Mouse (Mus musculus): ENCODE results near the gene Cdc27. TPM values are rescaled to one million over a fixed set of nuclear protein-coding genes. Genes with fewer than 3 reads are reported as not detected.

The Cdc27 gene
- polyA plus RNA-seq, 1 experiment from 2014 or later = 48.1 TPM

DNA sequence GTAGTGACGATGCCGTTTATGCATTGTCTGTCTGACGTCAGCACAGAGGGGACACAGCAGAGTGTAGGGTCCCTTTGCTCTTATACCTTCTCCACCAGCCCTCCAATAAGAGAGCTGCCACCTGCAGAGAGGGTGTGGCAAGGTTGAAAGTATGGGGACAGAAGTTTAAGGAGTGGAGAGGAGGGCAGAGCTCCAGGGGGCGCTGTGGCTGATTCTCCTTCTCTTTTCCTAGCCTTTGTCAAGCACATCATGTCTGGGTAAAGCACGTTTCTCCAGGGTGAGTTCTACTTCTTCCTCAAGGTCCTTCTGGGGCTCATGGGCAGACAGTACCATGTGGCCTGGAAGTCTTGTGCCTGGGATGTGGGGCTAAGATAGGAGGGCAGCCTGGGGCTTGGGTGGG, 35.1 kb upstream of the Cdc27 start:
- ATAC-seq (ENCODE audit: low FRiP score, low TSS enrichment) (no peak), DNase-seq (no peak)
- H3K9ac ChIP-seq (replicated peaks; ENCODE audit: low read length) = no peak overlapping the region
- H3K4me3 ChIP-seq (replicated peaks; ENCODE audit: low read depth, low read length) = no peak overlapping the region
- no peak overlapping the region for H3K27ac ChIP-seq (replicated peaks; ENCODE audit: low read depth, low read length)
- H3K4me2 ChIP-seq (ENCODE audit: low read length) = no peak overlapping the region
- H3K4me1 ChIP-seq (ENCODE audit: control insufficient read depth, insufficient read depth, low read length) = no peaks in the 10 kb centered on the region
- H3K36me3 ChIP-seq (ENCODE audit: control insufficient read depth, insufficient read depth, low read length) = no peaks in the 10 kb centered on the region
- peaks cover 10% of the 10 kb centered on the region for H3K9me3 ChIP-seq (ENCODE audit: control insufficient read depth, low read length)
- H3K27me3 ChIP-seq (ENCODE audit: control insufficient read depth, insufficient read depth, low read length) = no peaks in the 10 kb centered on the region
- whole genome bisulfite sequencing = 81% methylated on average over 5 of the region's 5 CpGs

DNA sequence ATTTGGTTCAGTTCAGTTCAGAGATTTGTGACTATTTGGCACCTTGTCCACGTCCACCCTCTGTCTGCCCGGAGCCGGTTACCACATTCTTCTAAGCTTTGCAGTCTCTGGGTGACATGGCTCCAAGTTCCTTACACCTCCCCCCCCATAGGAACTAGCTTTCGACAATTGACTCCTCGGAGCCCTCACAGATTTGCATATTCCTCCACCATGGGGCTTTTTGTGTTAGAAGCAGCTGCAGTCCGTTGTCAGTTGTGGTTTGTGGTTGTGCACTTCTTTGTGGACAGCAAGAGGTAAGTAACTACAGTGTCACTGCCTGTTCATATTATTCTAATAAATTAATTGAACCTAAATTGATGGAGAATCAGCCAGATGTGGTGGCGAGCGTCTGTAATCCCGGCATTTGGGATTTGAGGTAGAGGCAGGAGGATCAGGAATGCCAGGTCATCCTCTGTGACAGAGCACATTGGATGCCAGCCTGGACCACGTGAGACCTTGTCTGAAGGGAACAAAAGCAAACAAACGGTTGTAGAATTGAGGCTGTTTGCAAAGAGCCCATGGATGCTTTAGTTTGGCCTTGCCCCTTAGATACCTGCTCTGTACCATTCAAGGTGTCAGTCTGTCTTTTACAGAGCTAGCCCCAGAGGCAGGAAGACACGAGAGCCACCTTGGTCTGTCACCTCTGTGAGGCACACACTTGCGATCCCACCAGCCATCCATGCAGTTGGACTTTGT, 32.4 kb upstream of the Cdc27 start:
- no peak for DNase-seq
- no peak for ATAC-seq (ENCODE audit: low FRiP score, low TSS enrichment)
- WGBS = 57% methylated on average over 13 of the region's 13 CpGs
- H3K4me1 ChIP-seq (ENCODE audit: control insufficient read depth, insufficient read depth, low read length) = peaks cover 4% of the 10 kb centered on the region; the same call in 1 of the 2 replicates
- no peak overlapping the region for H3K9ac ChIP-seq (replicated peaks; ENCODE audit: low read length)
- no peaks in the 10 kb centered on the region for H3K27me3 ChIP-seq (ENCODE audit: control insufficient read depth, insufficient read depth, low read length)
- H3K9me3 ChIP-seq (ENCODE audit: control insufficient read depth, low read length) = no peaks in the 10 kb centered on the region
- H3K4me3 ChIP-seq (replicated peaks; ENCODE audit: low read depth, low read length) = no peak overlapping the region
- H3K4me2 ChIP-seq (ENCODE audit: low read length) = no peak overlapping the region
- no peak overlapping the region for H3K27ac ChIP-seq (replicated peaks; ENCODE audit: low read depth, low read length)
- H3K36me3 ChIP-seq (ENCODE audit: control insufficient read depth, insufficient read depth, low read length) = no peaks in the 10 kb centered on the region

DNA sequence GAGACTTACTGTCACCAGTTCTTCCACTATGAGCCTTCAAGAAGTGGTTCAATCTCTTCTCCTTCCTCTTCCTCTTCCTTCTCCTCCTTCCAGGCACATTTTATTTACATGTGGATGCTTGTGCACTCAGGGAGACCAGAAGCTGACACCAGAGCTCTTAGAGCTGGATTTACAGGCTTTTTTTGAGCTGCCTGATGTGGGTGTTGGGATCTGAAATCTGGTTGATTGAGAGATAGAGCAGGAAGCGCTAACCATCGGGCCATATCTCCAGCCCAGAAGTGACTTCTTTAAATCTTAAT, 31.8 kb upstream of the Cdc27 start:
- no peaks in the 10 kb centered on the region for H3K27me3 ChIP-seq (ENCODE audit: control insufficient read depth, insufficient read depth, low read length)
- peaks cover 4% of the 10 kb centered on the region; the same call in 1 of the 2 replicates for H3K4me1 ChIP-seq (ENCODE audit: control insufficient read depth, insufficient read depth, low read length)
- no peak overlapping the region for H3K4me3 ChIP-seq (replicated peaks; ENCODE audit: low read depth, low read length)
- DNase-seq (no peak), ATAC-seq (ENCODE audit: low FRiP score, low TSS enrichment) (no peak)
- WGBS = 91% methylated on average over 2 of the region's 2 CpGs
- H3K27ac ChIP-seq (replicated peaks; ENCODE audit: low read depth, low read length) = no peak overlapping the region
- H3K4me2 ChIP-seq (ENCODE audit: low read length) = no peak overlapping the region
- H3K9ac ChIP-seq (replicated peaks; ENCODE audit: low read length) = no peak overlapping the region
- no peaks in the 10 kb centered on the region for H3K9me3 ChIP-seq (ENCODE audit: control insufficient read depth, low read length)
- no peaks in the 10 kb centered on the region for H3K36me3 ChIP-seq (ENCODE audit: control insufficient read depth, insufficient read depth, low read length)

DNA sequence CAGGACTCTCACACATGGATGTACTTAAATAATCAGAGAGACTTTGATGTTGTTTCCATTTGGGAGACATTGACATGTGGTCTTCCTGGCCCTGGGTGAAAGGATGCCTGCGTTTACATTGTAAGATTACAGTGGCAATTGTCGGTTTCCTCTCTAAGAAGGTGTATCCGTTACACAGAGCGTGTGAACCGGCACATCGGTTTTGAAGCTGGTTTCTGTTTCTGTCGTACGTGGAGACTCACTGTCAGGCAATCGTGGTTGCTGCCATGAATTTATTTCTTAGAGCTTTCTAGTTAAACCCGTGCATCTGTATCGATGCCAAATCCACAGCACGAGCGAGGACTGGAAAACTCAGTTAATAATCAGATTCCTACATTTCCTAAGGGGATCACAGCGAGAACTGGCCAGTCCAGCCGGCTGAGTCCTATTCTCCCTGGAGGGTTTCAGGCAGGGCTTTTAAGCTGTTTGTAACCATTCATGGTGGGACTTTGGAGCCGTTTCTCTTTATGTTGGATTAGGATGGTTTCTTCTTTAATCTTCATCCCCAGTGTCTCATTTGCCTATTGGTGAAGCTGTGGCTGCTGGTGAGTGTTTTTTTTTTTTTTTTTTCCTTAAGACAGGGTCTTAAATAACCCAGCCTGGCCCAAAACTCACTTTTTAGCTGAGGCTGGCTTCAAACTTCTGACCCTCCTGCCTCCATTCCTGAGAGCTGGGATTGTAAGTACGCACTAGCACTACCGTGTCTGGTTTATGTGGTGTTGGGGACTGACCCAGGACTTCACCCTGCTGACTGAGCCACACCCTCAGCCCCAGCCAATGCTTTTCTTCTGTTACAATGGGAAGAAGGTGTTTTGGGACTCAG, 31.3 kb upstream of the Cdc27 start:
- WGBS = 61% methylated on average over 18 of the region's 18 CpGs
- no peak overlapping the region for H3K27ac ChIP-seq (replicated peaks; ENCODE audit: low read depth, low read length)

DNA sequence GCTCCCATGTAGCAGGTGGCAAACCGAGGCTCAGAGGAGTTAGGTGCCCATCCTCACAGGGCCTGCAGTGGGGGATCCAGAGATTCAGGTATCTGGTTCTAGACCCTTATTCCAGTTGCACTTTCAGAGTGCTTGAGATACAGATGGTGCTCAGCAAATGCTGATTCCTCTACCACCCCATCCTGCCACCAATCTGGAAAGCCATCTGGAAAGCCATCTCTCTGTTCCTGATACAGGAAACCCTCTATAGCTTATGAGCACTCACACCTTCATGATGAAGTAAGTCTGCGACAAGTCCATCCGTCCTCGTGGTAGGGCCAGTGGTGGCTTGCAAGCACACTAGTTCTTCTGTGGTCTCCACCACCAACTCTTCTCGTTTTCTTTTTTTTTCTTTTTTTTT, 30.2 kb upstream of the Cdc27 start:
- H3K27me3 ChIP-seq (ENCODE audit: control insufficient read depth, insufficient read depth, low read length) = no peaks in the 10 kb centered on the region
- no peak for ATAC-seq (ENCODE audit: low FRiP score, low TSS enrichment)
- no peak overlapping the region for H3K27ac ChIP-seq (replicated peaks; ENCODE audit: low read depth, low read length)
- H3K4me2 ChIP-seq (ENCODE audit: low read length) = no peak overlapping the region
- no peaks in the 10 kb centered on the region for H3K9me3 ChIP-seq (ENCODE audit: control insufficient read depth, low read length)
- H3K36me3 ChIP-seq (ENCODE audit: control insufficient read depth, insufficient read depth, low read length) = no peaks in the 10 kb centered on the region
- peaks cover 4% of the 10 kb centered on the region; the same call in 1 of the 2 replicates for H3K4me1 ChIP-seq (ENCODE audit: control insufficient read depth, insufficient read depth, low read length)
- 90% methylated on average over 5 of the region's 5 CpGs for WGBS
- H3K9ac ChIP-seq (replicated peaks; ENCODE audit: low read length) = no peak overlapping the region
- no peak for DNase-seq
- H3K4me3 ChIP-seq (replicated peaks; ENCODE audit: low read depth, low read length) = no peak overlapping the region

More for the DNA sequence above, 31.3 kb upstream of the Cdc27 start:
- Histone ChIP-seq H3K4me2 (ENCODE audit: low read length) (no peak overlapping the region), H3K4me1 (ENCODE audit: control insufficient read depth, insufficient read depth, low read length) (peaks cover 4% of the 10 kb centered on the region; the same call in 1 of the 2 replicates), H3K9me3 (ENCODE audit: control insufficient read depth, low read length) (no peaks in the 10 kb centered on the region), H3K27me3 (ENCODE audit: control insufficient read depth, insufficient read depth, low read length) (no peaks in the 10 kb centered on the region), H3K9ac (replicated peaks; ENCODE audit: low read length) (no peak overlapping the region), H3K4me3 (replicated peaks; ENCODE audit: low read depth, low read length) (no peak overlapping the region), H3K36me3 (ENCODE audit: control insufficient read depth, insufficient read depth, low read length) (no peaks in the 10 kb centered on the region)
- DNase-seq = peak; percentile 28
- no peak for ATAC-seq (ENCODE audit: low FRiP score, low TSS enrichment)

DNA sequence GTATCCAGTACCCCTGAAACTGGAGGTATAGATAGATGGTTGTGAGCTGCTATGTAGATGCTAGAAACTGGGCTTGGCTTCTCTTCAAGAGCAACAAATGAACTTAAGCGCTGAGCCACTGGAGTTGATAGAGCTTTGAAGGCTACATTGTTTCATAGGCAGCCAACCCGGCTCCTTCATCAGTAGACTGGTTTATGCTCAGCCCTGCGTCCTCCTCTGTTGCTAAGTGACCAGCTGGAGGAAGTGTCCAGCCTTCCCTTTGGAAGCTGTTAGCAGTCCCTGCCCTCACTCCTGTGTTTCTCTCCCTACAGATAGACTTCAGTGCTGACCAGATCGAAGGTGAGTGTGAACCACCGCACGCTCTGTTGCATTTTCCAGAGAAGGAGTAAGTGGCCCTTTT, 29.7 kb upstream of the Cdc27 start:
- Histone ChIP-seq H3K27me3 (ENCODE audit: control insufficient read depth, insufficient read depth, low read length) (no peaks in the 10 kb centered on the region), H3K4me1 (ENCODE audit: control insufficient read depth, insufficient read depth, low read length) (peaks cover 4% of the 10 kb centered on the region; the same call in 1 of the 2 replicates), H3K27ac (replicated peaks; ENCODE audit: low read depth, low read length) (no peak overlapping the region), H3K4me2 (ENCODE audit: low read length) (no peak overlapping the region), H3K9me3 (ENCODE audit: control insufficient read depth, low read length) (no peaks in the 10 kb centered on the region), H3K9ac (replicated peaks; ENCODE audit: low read length) (no peak overlapping the region), H3K4me3 (replicated peaks; ENCODE audit: low read depth, low read length) (no peak overlapping the region), H3K36me3 (ENCODE audit: control insufficient read depth, insufficient read depth, low read length) (no peaks in the 10 kb centered on the region)
- ATAC-seq (ENCODE audit: low FRiP score, low TSS enrichment) (no peak), DNase-seq (peak; percentile 23)
- 68% methylated on average over 6 of the region's 6 CpGs for WGBS

DNA sequence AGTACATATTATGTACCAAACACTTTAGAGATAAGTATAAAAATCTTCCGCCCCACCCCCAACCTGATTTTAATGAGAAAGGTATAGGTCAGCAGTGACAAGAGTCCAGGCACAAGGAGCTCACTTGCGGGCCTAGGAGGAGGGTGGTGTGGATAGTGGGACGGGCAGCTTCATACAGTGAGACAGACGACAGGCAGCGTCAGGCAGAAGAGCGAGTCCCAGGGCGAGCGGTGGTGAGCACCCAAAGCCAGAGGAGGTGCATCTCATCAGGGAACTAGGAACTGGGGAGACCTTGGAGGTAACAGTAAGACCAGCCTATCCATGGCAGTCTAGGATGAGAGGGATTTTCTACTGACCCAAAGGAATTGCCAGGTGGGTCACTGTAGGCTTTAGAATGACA, 29.2 kb upstream of the Cdc27 start:
- ATAC-seq (ENCODE audit: low FRiP score, low TSS enrichment) (no peak), DNase-seq (no peak)
- Histone ChIP-seq H3K36me3 (ENCODE audit: control insufficient read depth, insufficient read depth, low read length) (no peaks in the 10 kb centered on the region), H3K4me3 (replicated peaks; ENCODE audit: low read depth, low read length) (no peak overlapping the region), H3K4me2 (ENCODE audit: low read length) (no peak overlapping the region), H3K4me1 (ENCODE audit: control insufficient read depth, insufficient read depth, low read length) (peaks cover 4% of the 10 kb centered on the region; the same call in 1 of the 2 replicates), H3K9ac (replicated peaks; ENCODE audit: low read length) (no peak overlapping the region), H3K9me3 (ENCODE audit: control insufficient read depth, low read length) (no peaks in the 10 kb centered on the region), H3K27ac (replicated peaks; ENCODE audit: low read depth, low read length) (no peak overlapping the region), H3K27me3 (ENCODE audit: control insufficient read depth, insufficient read depth, low read length) (no peaks in the 10 kb centered on the region)
- WGBS = 88% methylated on average over 8 of the region's 8 CpGs

DNA sequence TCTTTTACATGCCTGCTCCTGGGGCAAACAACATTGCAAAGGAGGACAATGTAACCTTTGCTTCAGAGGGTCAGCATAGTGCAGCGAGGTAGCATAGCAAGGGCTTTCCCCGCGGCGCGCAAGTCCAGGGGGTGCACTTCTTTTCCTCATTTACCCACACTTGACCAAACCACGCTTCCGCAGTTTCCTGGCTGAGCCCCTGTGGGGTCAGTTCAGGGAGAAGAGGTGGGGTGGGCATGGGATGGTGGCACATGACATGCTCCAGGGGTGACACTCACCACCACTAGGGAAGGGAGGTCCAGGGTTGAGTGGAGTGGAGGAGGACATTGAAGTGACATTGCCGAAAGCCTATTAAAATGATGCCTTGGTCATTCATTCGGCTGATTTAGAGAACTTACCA, 28.7 kb upstream of the Cdc27 start:
- ATAC-seq (ENCODE audit: low FRiP score, low TSS enrichment) (no peak), DNase-seq (no peak)
- H3K4me1 ChIP-seq (ENCODE audit: control insufficient read depth, insufficient read depth, low read length) = peaks cover 4% of the 10 kb centered on the region; the same call in 1 of the 2 replicates
- no peaks in the 10 kb centered on the region for H3K9me3 ChIP-seq (ENCODE audit: control insufficient read depth, low read length)
- H3K9ac ChIP-seq (replicated peaks; ENCODE audit: low read length) = no peak overlapping the region
- H3K4me3 ChIP-seq (replicated peaks; ENCODE audit: low read depth, low read length) = no peak overlapping the region
- 87% methylated on average over 9 of the region's 9 CpGs for WGBS
- no peak overlapping the region for H3K27ac ChIP-seq (replicated peaks; ENCODE audit: low read depth, low read length)
- no peak overlapping the region for H3K4me2 ChIP-seq (ENCODE audit: low read length)
- no peaks in the 10 kb centered on the region for H3K36me3 ChIP-seq (ENCODE audit: control insufficient read depth, insufficient read depth, low read length)
- H3K27me3 ChIP-seq (ENCODE audit: control insufficient read depth, insufficient read depth, low read length) = no peaks in the 10 kb centered on the region
